Mouse (Mus musculus) embryonic facial prominence, embryonic 10.5 days (tissue): ENCODE measurements at regions not wholly inside any gene's neighbourhood (a gene's known extent, or its start where the extent isn't known, plus 50 kb on each side); places are given as distances from the start of the nearest gene placed in this dataset.

Experiments used
- DNase-seq: peaks from one replicate; pipeline ENCODE4 v3.0.0-alpha.2; 2017; ENCODE audit warnings: low spot score
- H3K27ac ChIP-seq: fragments of 300-500 bp; sonication (generic); replicated peaks from 2 replicates; pipeline ENCODE4 v1.5.1; 2016; ENCODE audit warnings: mild to moderate bottlenecking
- H3K27me3 ChIP-seq: fragments of 300-500 bp; sonication (generic); replicated peaks from 2 replicates; pipeline ENCODE4 v1.6.1; 2016; ENCODE audit warnings: low read depth, mild to moderate bottlenecking; ENCODE audit not compliant: poor library complexity, severe bottlenecking
- H3K36me3 ChIP-seq: fragments of 300-500 bp; sonication (generic); replicated peaks from 2 replicates; pipeline ENCODE4 v1.6.1; 2016; ENCODE audit warnings: mild to moderate bottlenecking, moderate library complexity
- H3K4me1 ChIP-seq: fragments of 300-500 bp; sonication (generic); 2 replicates; pipeline ENCODE4 v1.6.1; 2016
- H3K4me3 ChIP-seq: fragments of 300-500 bp; sonication (generic); 2 replicates; pipeline ENCODE4 v1.5.1; 2016; ENCODE audit warnings: mild to moderate bottlenecking, moderate library complexity
- H3K9me3 ChIP-seq: fragments of 300-500 bp; sonication (generic); 2 replicates; pipeline ENCODE4 v1.6.1; 2016; ENCODE audit warnings: mild to moderate bottlenecking
- WGBS: fragments of 180-500 bp; shearing (Covaris S2); methylation state at CpG from one replicate; pipeline ENCODE4 v1.1.7; 2016; 5-methylcytosine and 5-hydroxymethylcytosine counted together

GRCm38 (mm10) chr9:34143131-34143795, 342.4 kb upstream of the Kirrel3 start:
- Histone ChIP-seq H3K27me3 (no peaks in the 10 kb centered on the region), H3K36me3 (no peaks in the 10 kb centered on the region), H3K4me1 (no peaks in the 10 kb centered on the region), H3K9me3 (no peaks in the 10 kb centered on the region), H3K4me3 (no peak overlapping the region), H3K27ac (no peak overlapping the region)
- DNase-seq, result no peak
- WGBS, result 90% methylated on average over 4 of the region's 4 CpGs

GRCm38 (mm10) chr9:34155240-34156019, 330.3 kb upstream of the Kirrel3 start:
- no peak overlapping the region for H3K4me3 ChIP-seq
- H3K36me3 ChIP-seq, result no peaks in the 10 kb centered on the region
- WGBS, result 67% methylated on average over 11 of the region's 11 CpGs
- H3K4me1 ChIP-seq, result peaks cover 11% of the 10 kb centered on the region; the same call in 1 of the 2 replicates
- H3K27me3 ChIP-seq, result no peaks in the 10 kb centered on the region
- no peak overlapping the region for H3K27ac ChIP-seq
- no peak for DNase-seq
- H3K9me3 ChIP-seq, result no peaks in the 10 kb centered on the region

- WGBS, result 72% methylated on average over 3 of the region's 3 CpGs
- Histone ChIP-seq H3K4me3 (no peak overlapping the region), H3K36me3 (no peaks in the 10 kb centered on the region), H3K9me3 (no peaks in the 10 kb centered on the region), H3K4me1 (peaks cover 11% of the 10 kb centered on the region; the same call in 1 of the 2 replicates), H3K27me3 (no peaks in the 10 kb centered on the region), H3K27ac (no peak overlapping the region)
- no peak for DNase-seq
Observed at GRCm38 (mm10) chr9:34156581-34156980, 329.1 kb upstream of the Kirrel3 start.

GRCm38 (mm10) chr9:34161119-34161518, 324.6 kb upstream of the Kirrel3 start:
- H3K36me3 ChIP-seq, result no peaks in the 10 kb centered on the region
- WGBS, result 84% methylated on average over 3 of the region's 3 CpGs
- DNase-seq, result no peak
- no peaks in the 10 kb centered on the region for H3K9me3 ChIP-seq
- H3K4me3 ChIP-seq, result no peak overlapping the region
- no peak overlapping the region for H3K27ac ChIP-seq
- H3K4me1 ChIP-seq, result peaks cover under 1% of the 10 kb centered on the region; the same call in 1 of the 2 replicates
- H3K27me3 ChIP-seq, result no peaks in the 10 kb centered on the region

- Histone ChIP-seq H3K9me3 (no peaks in the 10 kb centered on the region), H3K4me1 (peaks cover 5% of the 10 kb centered on the region; the same call in 1 of the 2 replicates), H3K27ac (no peak overlapping the region), H3K4me3 (no peak overlapping the region), H3K27me3 (no peaks in the 10 kb centered on the region), H3K36me3 (no peaks in the 10 kb centered on the region)
- no peak for DNase-seq
- WGBS, result 90% methylated on average over 4 of the region's 4 CpGs
Observed at GRCm38 (mm10) chr9:34186314-34186713, 299.4 kb upstream of the Kirrel3 start.

- Histone ChIP-seq H3K9me3 (no peaks in the 10 kb centered on the region), H3K36me3 (no peaks in the 10 kb centered on the region), H3K4me3 (no peak overlapping the region), H3K27ac (no peak overlapping the region), H3K4me1 (peaks cover 9% of the 10 kb centered on the region), H3K27me3 (no peaks in the 10 kb centered on the region)
- DNase-seq, result no peak
Observed at GRCm38 (mm10) chr9:34192542-34192941, 293.2 kb upstream of the Kirrel3 start.

GRCm38 (mm10) chr9:34202122-34202941, 283.4 kb upstream of the Kirrel3 start:
- Histone ChIP-seq H3K27me3 (peaks cover 8% of the 10 kb centered on the region), H3K36me3 (no peaks in the 10 kb centered on the region), H3K27ac (peak overlapping the region; percentile 35; the same call in 1 of the 2 replicates), H3K9me3 (no peaks in the 10 kb centered on the region), H3K4me1 (peaks cover 27% of the 10 kb centered on the region), H3K4me3 (0 out of 2 replicates have a peak overlapping the region, but pooled peaks have one; percentile 21)
- 47% methylated on average over 13 of the region's 13 CpGs for WGBS
- DNase-seq, result no peak

- 29% methylated on average over 11 of the region's 11 CpGs for WGBS
- Histone ChIP-seq H3K27ac (peak overlapping the region; percentile 35; the same call in 1 of the 2 replicates), H3K9me3 (no peaks in the 10 kb centered on the region), H3K4me1 (peaks cover 27% of the 10 kb centered on the region), H3K4me3 (0 out of 2 replicates have a peak overlapping the region, but pooled peaks have one; percentile 21), H3K36me3 (no peaks in the 10 kb centered on the region), H3K27me3 (peaks cover 8% of the 10 kb centered on the region)
- no peak for DNase-seq
Observed at GRCm38 (mm10) chr9:34202942-34203551, 282.6 kb upstream of the Kirrel3 start.

- no peak for DNase-seq
- no peaks in the 10 kb centered on the region for H3K36me3 ChIP-seq
- no peaks in the 10 kb centered on the region for H3K9me3 ChIP-seq
- peaks cover 8% of the 10 kb centered on the region for H3K27me3 ChIP-seq
- peaks cover 27% of the 10 kb centered on the region for H3K4me1 ChIP-seq
- WGBS, result 16% methylated on average over 7 of the region's 7 CpGs
- H3K27ac ChIP-seq, result peak overlapping the region; percentile 35
- no peak overlapping the region for H3K4me3 ChIP-seq
Observed at GRCm38 (mm10) chr9:34203624-34204365, 281.9 kb upstream of the Kirrel3 start.

- DNase-seq, result no peak
Observed at GRCm38 (mm10) chr9:34204479-34204878, 281.2 kb upstream of the Kirrel3 start.

GRCm38 (mm10) chr9:34231561-34231960, 254.1 kb upstream of the Kirrel3 start:
- 54% methylated on average over 2 of the region's 2 CpGs for whole genome bisulfite sequencing

More at GRCm38 (mm10) chr9:34204479-34204878, 281.2 kb upstream of the Kirrel3 start:
- no peak overlapping the region for H3K4me3 ChIP-seq
- no peaks in the 10 kb centered on the region for H3K36me3 ChIP-seq
- peaks cover 27% of the 10 kb centered on the region for H3K4me1 ChIP-seq
- H3K9me3 ChIP-seq, result no peaks in the 10 kb centered on the region
- 41% methylated on average over 2 of the region's 2 CpGs for WGBS
- peaks cover 8% of the 10 kb centered on the region for H3K27me3 ChIP-seq
- H3K27ac ChIP-seq, result no peak overlapping the region; the same call in 1 of the 2 replicates

More at GRCm38 (mm10) chr9:34231561-34231960, 254.1 kb upstream of the Kirrel3 start:
- H3K4me3 ChIP-seq, result no peak overlapping the region
- H3K4me1 ChIP-seq, result no peaks in the 10 kb centered on the region
- no peaks in the 10 kb centered on the region for H3K27me3 ChIP-seq
- no peaks in the 10 kb centered on the region for H3K36me3 ChIP-seq
- no peak overlapping the region for H3K27ac ChIP-seq
- no peaks in the 10 kb centered on the region for H3K9me3 ChIP-seq
- no peak for DNase-seq
